Mouse (Mus musculus) embryonic facial prominence, embryonic 12.5 days (tissue): Measurements from ENCODE around the gene Tmem59. TPM values are rescaled to one million over a fixed set of nuclear protein-coding genes. Genes with fewer than 3 reads are reported as not detected.

ENCODE experiments used
- ATAC-seq: fragments of 200-750 bp; cut with Nextera tagmentation; 2 replicates; pipeline ENCODE4 v1.8.0; 2017; ENCODE audit not compliant: insufficient number of reproducible peaks, insufficient read depth, low FRiP score, low TSS enrichment
- H3K27ac ChIP-seq: fragments of 300-500 bp; sonication (generic); 2 replicates; pipeline ENCODE4 v1.5.1; 2016; ENCODE audit warnings: mild to moderate bottlenecking
- H3K27me3 ChIP-seq: fragments of 300-500 bp; sonication (generic); 2 replicates; pipeline ENCODE4 v1.6.1; 2016; ENCODE audit warnings: mild to moderate bottlenecking, moderate library complexity
- H3K36me3 ChIP-seq: fragments of 300-500 bp; sonication (generic); 2 replicates; pipeline ENCODE4 v1.6.1; 2016; ENCODE audit warnings: mild to moderate bottlenecking
- H3K4me1 ChIP-seq: fragments of 300-500 bp; sonication (generic); 2 replicates; pipeline ENCODE4 v1.6.1; 2016
- H3K4me2 ChIP-seq: fragments of 300-500 bp; sonication (generic); replicated peaks from 2 replicates; pipeline ENCODE4 v1.6.1; 2016; ENCODE audit warnings: mild to moderate bottlenecking, moderate library complexity
- H3K4me3 ChIP-seq: fragments of 300-500 bp; sonication (generic); 2 replicates; pipeline ENCODE4 v1.5.1; 2016; ENCODE audit warnings: mild to moderate bottlenecking
- H3K9ac ChIP-seq: fragments of 300-500 bp; sonication (generic); 2 replicates; pipeline ENCODE4 v1.6.1; 2016; ENCODE audit warnings: mild to moderate bottlenecking, moderate library complexity
- H3K9me3 ChIP-seq: fragments of 300-500 bp; sonication (generic); 2 replicates; pipeline ENCODE4 v1.6.1; 2016; ENCODE audit warnings: mild to moderate bottlenecking, moderate library complexity
- WGBS: fragments of 180-500 bp; shearing (Covaris S2); methylation state at CpG from one replicate; pipeline ENCODE4 v1.1.7; 2016; 5-methylcytosine and 5-hydroxymethylcytosine counted together
- polyA plus RNA-seq: library from polyadenylated mRNA; unstranded; fragments of >200 nt; fragmentation: Nextera tagmentation; extraction: Ambion mirVana; gene quantifications from 2 replicates; pipeline ENCODE4 v1.2.1, GENCODE M21; 2016

The Tmem59 gene
- polyA plus RNA-seq, 1 experiment from 2014 or later: 383 TPM

DNA sequence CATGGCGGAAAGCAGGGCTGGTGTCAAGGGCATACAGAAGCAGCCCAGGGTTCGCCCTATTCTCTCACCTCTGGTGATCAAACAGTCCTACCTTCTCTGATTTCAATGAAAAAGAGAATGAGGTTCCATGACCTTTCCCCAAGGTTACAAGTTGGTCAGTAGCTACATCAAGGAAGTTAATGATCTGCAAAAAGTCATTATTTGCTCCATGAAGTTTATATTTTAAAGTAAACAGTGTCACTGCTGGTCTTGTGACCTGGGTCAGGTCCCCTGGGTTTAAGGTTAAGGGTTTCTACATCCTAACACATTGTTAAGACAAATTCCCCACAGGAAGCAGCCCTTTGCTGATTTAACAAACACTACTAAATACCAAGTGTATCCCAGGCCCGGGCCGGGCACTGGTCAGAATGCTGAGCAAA, 21.2 kb upstream of the Tmem59 start:
- no peak for ATAC-seq
- no peak overlapping the region for H3K27ac ChIP-seq
- no peak overlapping the region for H3K4me2 ChIP-seq
- H3K9ac ChIP-seq: no peak overlapping the region
- peaks cover 43% of the 10 kb centered on the region for H3K36me3 ChIP-seq
- no peaks in the 10 kb centered on the region for H3K4me1 ChIP-seq
- no peaks in the 10 kb centered on the region for H3K27me3 ChIP-seq
- 79% methylated on average over 4 of the region's 4 CpGs for whole genome bisulfite sequencing
- H3K4me3 ChIP-seq: no peak overlapping the region
- H3K9me3 ChIP-seq: no peaks in the 10 kb centered on the region

DNA sequence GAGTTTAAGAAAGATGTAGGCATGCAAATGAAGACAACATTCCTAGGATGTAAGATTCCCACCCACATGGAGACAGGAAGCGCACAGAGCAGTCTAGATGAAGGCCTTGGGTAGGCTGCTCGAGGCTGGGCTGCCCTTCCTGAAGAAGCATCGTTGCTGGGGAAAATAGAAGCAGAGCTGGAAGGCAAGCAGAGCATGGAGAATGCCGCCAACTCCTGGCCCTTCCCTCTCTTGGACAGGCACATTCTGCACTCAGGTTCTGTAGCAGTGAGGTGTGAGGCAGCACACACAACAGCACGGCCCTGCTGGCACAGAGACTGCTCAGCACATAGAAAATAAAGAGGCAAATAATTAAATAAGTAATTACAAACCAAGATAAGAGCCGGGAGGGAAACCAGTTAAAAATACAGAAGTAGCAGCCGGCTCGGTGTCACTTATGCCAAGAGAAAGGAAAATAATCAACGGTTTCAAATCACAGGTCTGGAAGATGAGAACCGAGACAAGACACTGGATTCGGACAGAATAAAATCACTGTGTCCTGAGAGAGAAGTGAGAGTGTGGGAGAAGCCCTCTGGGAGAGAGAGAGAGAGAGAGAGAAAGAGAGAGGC, 18.9 kb upstream of the Tmem59 start:
- no peak for ATAC-seq
- H3K9me3 ChIP-seq: no peaks in the 10 kb centered on the region
- 86% methylated on average over 11 of the region's 11 CpGs for WGBS
- no peaks in the 10 kb centered on the region for H3K4me1 ChIP-seq
- no peak overlapping the region for H3K27ac ChIP-seq
- no peak overlapping the region for H3K9ac ChIP-seq
- H3K4me3 ChIP-seq: no peak overlapping the region
- no peak overlapping the region for H3K4me2 ChIP-seq
- H3K36me3 ChIP-seq: peaks cover 33% of the 10 kb centered on the region
- no peaks in the 10 kb centered on the region for H3K27me3 ChIP-seq

DNA sequence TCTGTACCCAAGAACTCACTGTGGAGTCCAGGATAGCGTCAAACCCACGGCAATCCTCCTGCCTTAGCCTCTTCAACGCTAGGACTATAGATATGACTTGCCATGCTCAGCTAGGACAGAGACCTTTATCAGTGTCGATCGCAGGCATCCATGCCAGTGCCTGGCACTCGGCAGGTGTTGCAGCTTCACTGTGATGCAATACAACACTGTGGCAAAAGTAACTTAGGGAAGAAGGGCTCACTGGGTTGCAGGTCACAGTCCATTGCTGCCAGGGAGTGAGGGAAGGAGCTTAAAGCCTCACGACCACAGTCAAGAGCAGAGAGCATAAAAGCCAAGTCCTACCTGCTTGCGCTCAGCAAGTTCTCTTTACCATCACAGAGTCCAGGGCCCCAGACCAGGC, 18.0 kb upstream of the Tmem59 start:
- peaks cover 24% of the 10 kb centered on the region for H3K36me3 ChIP-seq
- H3K9ac ChIP-seq: no peak overlapping the region

DNA sequence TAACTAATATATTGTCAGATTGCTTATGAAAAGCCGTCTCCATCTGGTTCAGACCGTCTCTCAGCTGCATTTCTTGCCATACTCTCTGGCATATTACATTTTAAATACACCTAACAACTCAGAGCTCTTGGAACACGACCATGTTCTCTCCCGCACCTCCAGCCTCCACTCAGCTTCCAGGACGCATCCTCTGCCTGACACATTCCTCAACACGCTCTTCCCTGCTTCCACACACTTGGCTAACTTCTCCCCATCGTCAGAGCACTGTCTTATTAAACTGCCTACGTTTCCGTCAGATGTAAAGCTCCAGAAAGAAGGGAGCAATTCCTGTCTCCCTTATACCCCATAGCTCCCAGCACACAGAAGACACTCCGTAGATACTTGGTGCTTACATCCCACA, 14.9 kb upstream of the Tmem59 start:
- 90% methylated on average over 10 of the region's 10 CpGs for WGBS
- Histone ChIP-seq H3K4me2 (no peak overlapping the region), H3K36me3 (peaks cover 18% of the 10 kb centered on the region), H3K9ac (no peak overlapping the region), H3K27me3 (no peaks in the 10 kb centered on the region), H3K4me1 (no peaks in the 10 kb centered on the region), H3K9me3 (no peaks in the 10 kb centered on the region), H3K4me3 (no peak overlapping the region), H3K27ac (no peak overlapping the region)
- no peak for ATAC-seq

More for the DNA sequence above, 18.0 kb upstream of the Tmem59 start:
- Histone ChIP-seq H3K27ac (no peak overlapping the region), H3K4me1 (no peaks in the 10 kb centered on the region), H3K9me3 (no peaks in the 10 kb centered on the region), H3K27me3 (no peaks in the 10 kb centered on the region), H3K4me2 (no peak overlapping the region), H3K4me3 (no peak overlapping the region)
- no peak for ATAC-seq
- 94% methylated on average over 8 of the region's 8 CpGs for WGBS

DNA sequence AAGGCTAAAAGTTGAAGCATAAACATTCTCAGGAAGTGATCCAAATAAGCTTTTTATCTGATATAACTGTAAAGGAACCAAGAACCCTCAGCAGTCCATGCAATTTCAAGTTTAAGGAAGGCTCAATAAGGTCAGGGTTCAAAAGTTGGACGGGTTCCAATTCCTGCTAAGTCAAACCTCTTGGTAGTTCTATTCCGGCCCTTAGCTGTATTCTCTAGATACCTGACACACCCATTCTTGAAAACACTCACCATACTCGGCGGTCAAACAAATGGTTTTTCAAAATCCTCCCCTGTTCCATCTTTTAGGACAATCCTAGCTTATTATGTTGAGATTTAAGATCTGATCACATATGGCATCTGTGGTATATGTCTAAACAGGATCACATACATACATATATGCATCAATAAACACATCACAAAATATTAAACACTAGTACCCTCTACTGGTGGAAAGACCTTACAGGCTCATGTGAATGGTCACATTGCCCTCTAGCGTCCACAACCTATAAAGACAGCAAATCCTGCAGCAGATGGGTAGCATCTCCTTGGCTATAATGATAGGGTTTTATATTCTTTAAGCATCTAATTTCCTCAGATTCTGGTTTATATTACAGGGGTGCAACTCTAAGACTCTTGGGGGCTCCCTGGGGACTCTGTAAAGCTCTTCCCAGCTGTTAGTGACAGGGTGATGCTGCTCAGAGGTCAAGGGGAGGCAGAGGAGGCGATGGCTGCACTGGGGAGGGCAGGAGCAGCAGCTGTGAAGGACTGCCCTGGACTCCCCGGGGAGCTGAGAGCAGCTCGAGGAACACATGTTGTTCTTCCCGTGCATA, 14.2 kb upstream of the Tmem59 start:
- Histone ChIP-seq H3K27me3 (no peaks in the 10 kb centered on the region), H3K4me2 (no peak overlapping the region), H3K27ac (no peak overlapping the region), H3K4me3 (no peak overlapping the region), H3K4me1 (no peaks in the 10 kb centered on the region), H3K9me3 (no peaks in the 10 kb centered on the region), H3K36me3 (peaks cover 18% of the 10 kb centered on the region), H3K9ac (no peak overlapping the region)
- WGBS: 42% methylated on average over 9 of the region's 9 CpGs
- ATAC-seq: peak; percentile 72

DNA sequence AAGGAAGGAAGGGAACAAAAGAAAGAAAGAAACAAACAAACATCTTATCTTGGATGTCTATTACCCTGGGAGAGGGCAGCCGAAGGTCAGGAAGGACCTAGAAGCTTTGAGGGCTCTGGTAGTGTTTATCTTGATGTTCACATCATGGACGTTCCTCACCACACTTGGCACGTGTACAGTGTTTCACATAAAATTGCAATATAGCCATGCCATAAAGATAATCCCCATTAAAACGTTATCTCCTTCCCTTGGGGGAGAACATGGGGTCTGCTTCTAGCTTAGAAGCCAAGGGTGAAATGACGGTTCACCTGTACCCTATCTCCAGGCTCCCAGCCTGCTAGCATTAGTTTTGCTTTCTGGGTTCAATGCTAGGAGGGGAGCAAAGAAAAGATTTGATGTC, 11.5 kb upstream of the Tmem59 start:
- Histone ChIP-seq H3K4me2 (no peak overlapping the region), H3K27ac (no peak overlapping the region), H3K4me3 (no peak overlapping the region), H3K4me1 (no peaks in the 10 kb centered on the region), H3K27me3 (no peaks in the 10 kb centered on the region), H3K9me3 (no peaks in the 10 kb centered on the region), H3K9ac (no peak overlapping the region), H3K36me3 (peaks cover 7% of the 10 kb centered on the region; the same call in 1 of the 2 replicates)
- WGBS: 88% methylated on average over 5 of the region's 5 CpGs
- no peak for ATAC-seq

DNA sequence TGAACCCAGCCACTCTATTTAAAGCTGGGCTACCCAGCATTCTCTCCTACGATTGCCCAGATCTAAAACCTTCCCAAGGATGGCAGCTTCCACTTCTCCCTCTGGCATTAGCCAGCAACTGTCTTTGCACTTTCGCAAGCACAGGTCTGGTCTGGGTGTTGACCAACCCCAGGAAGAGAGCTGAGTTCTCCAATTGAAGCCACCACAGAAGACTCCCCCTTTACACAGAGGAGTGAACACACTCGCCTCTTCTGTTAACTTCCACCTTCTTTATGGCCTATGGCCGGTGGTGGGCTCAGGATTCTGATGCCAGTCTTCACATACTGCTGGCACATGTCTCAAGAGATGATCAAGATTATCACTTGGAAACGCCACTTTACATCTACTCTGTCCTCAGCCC, 10.4 kb upstream of the Tmem59 start:
- H3K4me1 ChIP-seq: no peaks in the 10 kb centered on the region
- H3K4me2 ChIP-seq: no peak overlapping the region
- H3K9ac ChIP-seq: no peak overlapping the region
- no peak for ATAC-seq
- no peaks in the 10 kb centered on the region for H3K9me3 ChIP-seq
- 83% methylated on average over 5 of the region's 5 CpGs for WGBS
- no peak overlapping the region for H3K4me3 ChIP-seq
- H3K27me3 ChIP-seq: no peaks in the 10 kb centered on the region
- peaks cover 17% of the 10 kb centered on the region for H3K36me3 ChIP-seq
- H3K27ac ChIP-seq: no peak overlapping the region

DNA sequence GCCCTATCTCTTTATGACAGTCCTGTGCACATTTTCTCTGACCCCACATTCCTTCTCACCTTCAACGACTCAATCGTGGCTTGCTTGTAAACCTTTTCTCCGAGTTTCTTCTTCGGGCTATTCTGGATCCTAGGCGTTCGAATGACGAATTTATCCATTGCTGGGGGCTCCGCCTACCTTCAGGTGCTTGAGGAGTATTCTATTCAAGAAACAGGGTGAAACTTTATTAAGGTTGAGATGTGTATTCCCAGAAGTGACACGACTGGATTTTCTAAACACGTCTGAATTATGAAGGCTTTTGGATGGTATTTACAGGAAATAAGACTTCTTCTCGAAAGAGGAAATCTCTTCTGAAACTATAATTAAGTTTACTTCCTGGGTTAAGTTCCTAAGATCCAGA, 693 bp upstream of the Tmem59 start:
- Histone ChIP-seq H3K9me3 (no peaks in the 10 kb centered on the region), H3K27me3 (no peaks in the 10 kb centered on the region), H3K4me2 (peak overlapping the region; percentile 76), H3K4me3 (peak overlapping the region; percentile 98), H3K9ac (peak overlapping the region; percentile 93; the same call in 1 of the 2 replicates), H3K36me3 (peaks cover 24% of the 10 kb centered on the region), H3K27ac (peak overlapping the region; percentile 98), H3K4me1 (peaks cover 29% of the 10 kb centered on the region)
- no peak for ATAC-seq
- 52% methylated on average over 11 of the region's 11 CpGs for WGBS

DNA sequence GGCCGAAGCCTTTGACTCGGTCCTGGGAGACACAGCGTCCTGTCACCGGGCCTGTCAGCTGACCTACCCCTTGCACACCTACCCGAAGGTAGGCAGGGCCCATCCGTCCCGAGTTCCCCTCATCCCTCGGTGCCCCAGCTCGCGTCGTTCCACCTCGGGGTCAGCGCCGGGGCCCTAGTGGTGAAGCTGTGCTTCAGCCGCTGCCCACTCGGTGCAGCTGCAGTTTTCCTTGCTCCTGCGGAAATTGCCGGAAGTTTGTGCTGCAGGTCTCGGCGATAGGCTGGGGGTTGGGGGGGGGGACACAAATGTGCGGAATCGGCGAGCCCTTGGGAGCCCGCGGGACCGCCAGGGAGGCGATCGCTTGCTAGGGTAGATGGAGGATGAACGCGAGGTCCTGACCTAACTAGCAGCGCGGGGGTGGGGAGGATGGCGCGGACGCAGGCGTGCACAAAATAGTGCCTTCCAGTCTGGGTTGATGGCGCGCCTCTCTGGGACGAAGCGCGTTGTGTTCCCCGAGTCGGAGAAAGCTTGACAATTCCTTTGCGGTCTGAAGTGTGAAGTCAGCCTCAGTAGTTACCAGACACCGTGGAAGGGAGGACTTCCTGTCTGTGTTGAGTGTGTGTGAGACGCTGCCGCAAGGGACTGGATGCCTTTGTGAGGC, 761 bp downstream of the Tmem59 start, which contains the start of gene Tceanc2:
Gene Tceanc2 (minus strand): TSS at position 287 of the 661 bp plus-strand sequence.
- H3K36me3 ChIP-seq: peaks cover 18% of the 10 kb centered on the region; the same call in 1 of the 2 replicates
- peak within 1 kb of the TSS; percentile 76 for H3K4me2 ChIP-seq
- no peaks in the 10 kb centered on the region for H3K9me3 ChIP-seq
- peak; percentile 17; the same call in 1 of the 2 replicates for ATAC-seq
- peak within 1 kb of the TSS; percentile 98 for H3K4me3 ChIP-seq
- peak within 1 kb of the TSS; percentile 93 for H3K9ac ChIP-seq
- under 1% methylated on average over 47 of the region's 47 CpGs for WGBS
- H3K27ac ChIP-seq: peak within 1 kb of the TSS; percentile 98
- no peaks in the 10 kb centered on the region for H3K27me3 ChIP-seq
- peaks cover 35% of the 10 kb centered on the region for H3K4me1 ChIP-seq

DNA sequence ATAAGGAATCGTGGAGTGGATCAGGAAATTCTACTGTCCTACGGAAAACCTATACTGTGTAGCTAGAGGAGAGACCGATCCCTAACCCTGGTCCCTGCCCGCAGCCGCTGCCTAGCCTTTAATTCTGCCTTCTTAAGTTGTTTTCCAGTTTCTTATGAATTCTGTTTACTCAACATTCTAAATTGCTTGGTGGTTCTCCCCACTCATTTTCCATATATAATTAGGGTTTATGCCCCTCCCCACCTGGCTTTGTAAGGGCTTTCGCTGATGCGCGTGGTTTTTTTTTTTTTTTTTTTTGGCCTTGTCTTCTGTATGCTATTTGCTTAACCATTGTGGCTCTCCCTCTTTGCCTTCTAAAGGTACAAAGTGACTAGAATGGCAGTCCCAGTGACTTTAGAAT, 1.4 kb downstream of the Tmem59 start:
- Histone ChIP-seq H3K27ac (peak overlapping the region; percentile 98), H3K9ac (peak overlapping the region; percentile 93), H3K4me3 (peak overlapping the region; percentile 98), H3K9me3 (no peaks in the 10 kb centered on the region), H3K4me1 (peaks cover 35% of the 10 kb centered on the region), H3K36me3 (peaks cover 18% of the 10 kb centered on the region; the same call in 1 of the 2 replicates), H3K27me3 (no peaks in the 10 kb centered on the region), H3K4me2 (peak overlapping the region; percentile 76)
- 7% methylated on average over 8 of the region's 8 CpGs for WGBS
- ATAC-seq: no peak

DNA sequence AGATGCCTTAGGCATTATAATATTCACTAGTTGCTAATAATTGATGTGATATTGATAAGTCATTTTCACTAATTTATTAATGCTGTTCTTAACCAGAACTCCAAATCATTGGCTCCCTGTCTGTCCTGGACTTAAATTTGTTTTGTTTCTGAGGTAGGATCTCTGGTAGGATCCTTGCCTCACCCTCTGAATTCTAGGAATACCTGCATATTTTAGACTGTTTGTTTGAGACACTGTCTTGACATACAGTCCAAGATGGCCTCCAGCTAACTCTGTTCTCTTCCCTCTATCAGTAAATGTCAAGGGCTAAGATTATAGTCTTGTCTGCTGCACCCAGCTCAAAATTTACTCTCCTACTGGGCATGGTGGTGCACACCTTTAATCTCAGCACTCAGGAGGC, 2.5 kb downstream of the Tmem59 start:
- ATAC-seq: no peak
- no peak overlapping the region for H3K4me3 ChIP-seq
- peak overlapping the region; percentile 76; the same call in 1 of the 2 replicates for H3K4me2 ChIP-seq
- H3K27me3 ChIP-seq: no peaks in the 10 kb centered on the region
- H3K4me1 ChIP-seq: peaks cover 41% of the 10 kb centered on the region
- H3K9me3 ChIP-seq: no peaks in the 10 kb centered on the region
- H3K27ac ChIP-seq: no peak overlapping the region
- H3K36me3 ChIP-seq: peaks cover 6% of the 10 kb centered on the region; the same call in 1 of the 2 replicates
- no peak overlapping the region for H3K9ac ChIP-seq
